Mouse (Mus musculus) cerebellum, adult 9-11 months (tissue): ENCODE data around the gene Map7d1.
A peak's percentile ranks its signal among the peaks of the same experiment; 100 is the strongest.
"Not testable (repeated sequence)": the region's sequence is repeated elsewhere in the genome, so short reads cannot be mapped to it uniquely, and the experiment has no call there.

Experiments
- DNase-seq: peaks from one replicate; pipeline ENCODE4 v3.0.0; 2022

Map7d1 gene

GRCm38 (mm10) chr4:126239862-126240475 is 16.2 kb downstream of the Map7d1 start:
- DNase-seq = peak; percentile 27

DNA sequence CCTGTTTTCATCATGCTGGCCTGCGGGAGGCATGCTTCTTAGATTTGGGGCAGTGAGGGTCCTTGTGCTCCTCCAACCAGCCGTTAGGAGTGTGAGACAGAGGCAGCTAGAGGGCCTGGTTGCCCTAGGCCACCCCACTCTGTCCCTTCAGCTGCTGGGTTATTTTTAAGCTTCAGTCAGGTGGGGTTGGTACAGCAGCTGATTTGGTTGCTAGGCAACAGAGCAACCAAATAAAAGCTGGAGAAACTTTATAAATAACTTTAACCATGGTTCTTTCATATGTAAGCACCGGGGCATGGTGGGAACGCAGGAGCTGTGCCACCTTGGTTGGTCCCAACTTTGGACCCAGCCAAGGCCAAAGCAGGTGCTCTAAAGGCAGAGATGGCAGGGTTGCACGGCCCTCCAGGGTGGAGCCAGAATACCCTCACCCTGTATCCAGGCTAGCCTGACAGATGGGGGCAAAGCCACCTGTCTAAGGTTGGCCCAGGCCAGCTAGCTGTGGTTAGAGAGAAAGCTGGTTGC is 18.4 kb downstream of the Map7d1 start:
- DNase-seq = peak; percentile 30

DNA sequence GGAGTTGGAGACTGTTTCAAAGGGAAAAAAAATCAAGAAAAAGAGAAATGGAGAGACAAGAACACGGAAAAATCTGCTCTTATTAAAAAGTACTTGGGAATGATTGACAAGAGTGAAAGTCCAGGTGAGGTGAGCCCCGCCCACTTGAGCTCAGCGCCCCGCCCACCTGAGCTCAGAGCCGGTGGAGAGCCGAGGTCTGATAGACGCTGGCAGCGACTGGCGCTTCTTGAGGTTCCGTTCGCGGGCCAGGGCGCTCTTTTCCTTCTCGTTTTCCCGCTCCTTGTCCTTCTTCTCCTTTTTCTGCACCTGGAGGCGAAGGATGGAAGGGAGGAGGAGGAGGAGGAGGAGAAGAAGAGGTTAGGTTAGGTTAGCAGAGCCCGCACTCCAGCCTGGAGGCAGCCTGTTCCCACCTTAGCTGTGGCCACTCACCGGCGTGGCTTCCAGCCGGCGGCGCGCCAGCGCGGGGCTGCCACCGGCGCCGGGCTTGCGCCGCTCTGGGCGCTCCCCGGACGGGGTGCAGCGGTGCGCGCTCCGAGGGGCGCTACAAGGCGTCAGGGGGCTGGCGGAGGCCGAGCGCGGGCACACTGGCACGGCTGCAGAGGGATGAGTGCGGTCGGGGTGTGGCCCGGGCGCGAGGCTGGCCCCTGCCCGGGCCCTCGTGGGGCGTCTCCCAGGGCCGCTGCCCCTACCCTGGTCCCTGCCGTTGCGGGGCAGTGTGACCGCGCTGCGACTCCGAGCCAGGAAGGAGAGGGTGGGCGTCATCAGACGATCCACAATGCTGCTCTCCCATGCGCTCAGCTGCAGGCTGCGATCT is 19.5 kb downstream of the Map7d1 start:
- DNase-seq = peak; percentile 29

GRCm38 (mm10) chr4:126235191-126235590 is 21.0 kb downstream of the Map7d1 start:
- DNase-seq = no peak

- DNase-seq = peak; percentile 35
These were observed 21.5 kb downstream of the Map7d1 start for GRCm38 (mm10) chr4:126234496-126235175.

DNA sequence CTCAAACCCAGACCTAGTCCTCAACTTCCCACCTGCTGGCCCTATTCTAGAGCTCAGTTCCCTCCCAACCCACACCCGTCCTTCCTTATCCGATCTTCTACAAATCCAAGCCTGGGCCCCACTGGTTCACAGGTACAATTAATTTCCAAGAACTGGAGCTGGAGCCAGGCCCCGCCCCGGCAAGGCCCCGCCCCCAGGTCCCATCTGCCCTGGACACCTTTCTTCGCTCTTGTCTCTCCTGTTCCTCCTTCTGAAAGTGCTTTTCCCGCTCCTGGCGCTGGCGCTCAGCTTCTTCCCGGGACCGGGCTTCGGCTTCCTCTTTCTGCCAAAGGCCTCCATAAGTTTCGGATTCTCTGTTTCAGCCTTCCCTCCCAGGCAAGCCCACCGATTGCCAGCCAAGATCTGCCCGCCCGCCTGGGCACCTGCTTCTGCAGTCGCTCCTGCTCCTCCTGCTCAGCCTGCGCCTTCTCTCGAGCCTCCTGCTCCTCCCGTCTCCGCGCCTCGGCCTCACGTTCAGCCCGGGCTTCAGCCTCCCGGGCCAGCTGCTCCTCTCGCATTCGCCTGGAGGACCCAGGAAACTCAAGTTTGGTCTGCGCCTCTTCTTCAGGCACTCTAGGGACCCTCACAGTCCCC is 22.4 kb downstream of the Map7d1 start:
- DNase-seq = peak; percentile 34

DNA sequence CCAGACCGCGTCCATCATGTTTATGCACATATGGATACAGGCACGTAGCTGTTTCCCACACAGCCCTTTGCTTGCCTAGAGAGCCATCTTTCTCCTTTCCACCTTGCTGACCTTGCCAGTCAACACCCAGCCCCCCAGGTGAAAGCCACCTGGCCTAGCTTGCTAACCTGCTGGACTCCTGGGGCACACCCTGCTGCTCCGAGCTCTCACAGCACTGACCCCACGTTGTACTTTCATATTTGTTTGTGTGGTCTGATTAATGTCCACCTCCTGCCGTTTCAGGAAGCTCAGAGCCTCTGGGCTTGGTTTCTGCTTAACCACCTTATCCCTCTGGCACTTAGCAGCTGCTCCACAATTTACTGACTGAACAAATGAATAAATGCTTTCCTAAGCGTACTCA is 26.2 kb downstream of the Map7d1 start:
- peak; percentile 43 for DNase-seq

GRCm38 (mm10) chr4:126228144-126228543 is 28.0 kb downstream of the Map7d1 start:
- DNase-seq = peak; percentile 39

DNA sequence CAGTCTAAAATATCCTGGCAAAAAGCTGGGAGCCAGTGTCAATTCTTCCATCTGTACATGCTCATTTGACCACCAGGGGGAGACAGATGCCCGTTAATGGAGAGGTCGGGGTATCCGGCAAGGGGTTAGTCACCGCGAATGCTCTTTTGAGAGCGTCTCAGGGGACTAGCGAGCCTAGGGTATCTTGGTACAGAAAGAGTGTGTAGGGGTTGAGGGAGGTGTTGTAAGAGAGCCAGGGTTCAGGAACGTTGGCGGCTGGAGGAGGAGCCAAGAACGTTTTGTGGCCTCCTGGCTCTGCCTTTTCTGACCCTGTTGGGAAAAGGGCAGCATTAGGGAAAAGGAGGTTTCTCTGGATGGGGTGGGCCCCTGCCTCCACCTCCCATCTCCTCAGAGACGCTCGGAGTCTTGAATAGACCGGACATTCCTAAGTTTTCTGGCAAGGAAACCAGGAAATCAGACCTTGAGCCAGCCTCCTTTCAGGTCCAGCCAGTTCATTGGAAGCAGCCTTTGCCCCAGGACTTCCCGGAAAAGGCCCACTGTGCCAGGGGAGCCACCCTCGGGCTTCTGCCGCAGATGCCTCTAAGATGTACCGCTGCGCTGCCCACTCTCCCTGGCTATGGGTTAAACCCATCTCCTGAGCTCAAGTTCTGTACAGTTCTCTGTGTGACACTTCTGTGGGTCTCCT is 28.9 kb downstream of the Map7d1 start:
- DNase-seq = peak; percentile 89

GRCm38 (mm10) chr4:126226640-126227039 is 29.5 kb downstream of the Map7d1 start:
- DNase-seq = no peak

DNA sequence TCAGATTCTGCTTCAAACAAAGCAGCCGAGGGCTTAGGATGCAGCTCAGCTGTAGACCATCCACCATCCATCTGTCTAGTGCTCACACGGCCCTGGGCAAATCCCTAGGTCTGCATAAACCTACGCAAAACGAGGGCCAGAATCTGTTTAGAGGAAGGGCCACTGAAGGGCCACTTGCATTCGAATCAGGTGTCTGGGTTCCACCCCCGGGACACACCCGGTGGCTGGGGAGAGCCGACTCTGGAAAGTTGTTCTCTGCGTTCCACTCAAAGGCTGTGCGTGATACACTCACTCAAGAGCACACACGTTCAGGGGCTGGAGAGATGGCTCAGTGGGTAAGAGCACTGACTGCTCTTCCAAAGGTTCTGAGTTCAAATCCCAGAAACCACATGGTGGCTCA is 33.5 kb downstream of the Map7d1 start:
- no peak for DNase-seq

GRCm38 (mm10) chr4:126220045-126220444 is 36.1 kb downstream of the Map7d1 start:
- no peak for DNase-seq

DNA sequence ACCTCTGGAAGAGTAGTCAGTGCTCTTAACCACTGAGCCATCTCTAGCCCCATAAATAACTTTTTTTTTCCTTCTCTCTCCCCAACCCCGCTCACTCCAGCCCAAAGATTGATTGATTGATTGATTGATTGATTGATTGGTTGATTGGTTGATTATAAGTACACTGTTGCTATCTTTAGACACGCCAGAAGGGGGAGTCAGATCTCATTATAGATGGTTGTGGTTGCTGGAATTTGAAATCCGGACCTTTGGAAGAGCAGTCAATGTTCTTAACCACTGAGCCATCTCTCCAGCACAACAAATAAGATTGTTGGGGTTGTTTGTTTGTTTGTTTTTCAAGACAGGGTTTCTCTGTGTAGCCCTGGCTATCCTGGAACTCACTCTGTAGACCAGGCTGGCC is 36.6 kb downstream of the Map7d1 start:
- DNase-seq = not testable (repeated sequence)

- no peak for DNase-seq
These were observed 38.4 kb downstream of the Map7d1 start for GRCm38 (mm10) chr4:126217771-126218170.

DNA sequence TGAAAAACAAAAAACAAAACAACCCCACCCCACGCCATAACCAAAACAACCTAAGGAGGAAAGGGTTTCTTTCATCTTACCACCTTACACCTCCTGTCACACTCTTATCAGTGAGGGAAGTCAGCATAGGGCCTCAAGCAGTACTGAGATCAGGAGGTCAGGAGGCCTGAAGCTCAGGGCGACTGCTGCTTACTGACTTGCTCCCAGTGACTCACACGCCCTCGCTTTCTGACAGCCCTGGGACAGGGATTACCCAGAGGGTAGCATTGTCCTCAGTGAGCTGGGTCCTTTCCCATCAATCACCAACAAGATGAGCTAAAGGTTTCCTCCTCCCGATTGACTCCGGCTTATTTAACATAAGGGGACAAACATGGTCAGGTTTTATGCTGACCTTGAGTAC is 49.1 kb downstream of the Map7d1 start:
- DNase-seq = no peak

GRCm38 (mm10) chr4:126205386-126205785 is 50.8 kb downstream of the Map7d1 start:
- DNase-seq = no peak

DNA sequence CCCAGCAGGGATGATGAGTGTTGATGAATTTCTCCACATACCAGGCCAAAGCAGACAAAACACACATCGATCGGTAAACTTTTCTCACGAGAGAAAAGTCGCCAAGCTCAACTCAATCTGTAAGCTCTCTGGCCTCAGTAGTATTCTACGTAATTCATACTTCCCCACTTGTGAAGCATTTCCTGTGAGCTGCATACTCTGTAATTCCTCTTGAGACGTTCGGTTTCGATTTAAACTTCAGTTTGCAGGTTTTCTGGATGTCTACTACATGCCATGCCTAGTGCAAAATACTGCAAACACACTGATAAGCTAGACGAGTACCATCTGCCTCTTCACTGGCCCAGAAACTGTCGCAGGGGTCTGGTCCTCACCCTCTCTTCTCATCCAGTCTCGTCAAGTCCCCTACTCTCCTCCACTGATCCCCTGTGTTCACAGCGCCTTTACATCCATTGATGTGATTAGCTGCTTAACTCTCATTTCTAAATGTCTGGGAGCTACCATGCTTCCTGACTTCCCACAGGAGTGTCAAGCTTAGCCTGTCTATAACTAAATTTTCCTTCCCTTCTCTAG is 51.4 kb downstream of the Map7d1 start:
- DNase-seq = no peak

GRCm38 (mm10) chr4:126204016-126204415 is 52.1 kb downstream of the Map7d1 start:
- DNase-seq = peak; percentile 41

GRCm38 (mm10) chr4:126203336-126203895 is 52.7 kb downstream of the Map7d1 start:
- DNase-seq = no peak

GRCm38 (mm10) chr4:126202303-126203181 is 53.6 kb downstream of the Map7d1 start, which contains the start of gene Thrap3:
Gene Thrap3, minus strand, starts transcription at chr4:126202760.
- DNase-seq = peak; percentile 99
